Mouse (Mus musculus): ENCODE results near the gene Zfp975. TPM values are rescaled to one million over a fixed set of nuclear protein-coding genes. Genes with fewer than 3 reads are reported as not detected.

Gene Zfp975
- polyA plus RNA-seq (2015; fragmentation: Nextera tagmentation; extraction: Ambion mirVana), result 3.0 TPM in 2 replicates

GRCm38 (mm10) chr7:42692362-42693158 lies at the start of gene Zfp975:
Gene Zfp975, minus strand, starts transcription at chr7:42692742.

DNA sequence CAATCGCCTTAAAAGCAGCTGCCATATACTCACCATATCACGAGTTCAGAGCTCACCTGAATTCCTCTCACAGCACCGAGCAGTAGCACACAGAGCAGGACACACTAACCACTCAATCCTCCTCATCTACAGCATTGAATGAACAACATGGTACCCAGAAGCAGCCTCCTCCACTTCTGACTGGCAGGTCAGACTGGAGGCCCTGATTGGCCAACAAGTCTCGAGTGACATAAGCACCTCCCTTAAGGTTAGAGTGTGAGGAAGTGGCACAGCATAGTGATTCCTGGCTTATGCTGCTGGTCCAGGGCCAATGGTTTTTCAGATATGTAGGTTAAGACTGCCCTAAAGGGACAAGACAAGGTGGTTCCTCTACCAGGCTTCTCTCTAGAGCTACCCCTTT lies 34.4 kb upstream of the Zfp975 start, which contains the start of gene Gm17067:
Gene Gm17067 (minus strand): TSS at position 101 of the 400 bp plus-strand sequence.

DNA sequence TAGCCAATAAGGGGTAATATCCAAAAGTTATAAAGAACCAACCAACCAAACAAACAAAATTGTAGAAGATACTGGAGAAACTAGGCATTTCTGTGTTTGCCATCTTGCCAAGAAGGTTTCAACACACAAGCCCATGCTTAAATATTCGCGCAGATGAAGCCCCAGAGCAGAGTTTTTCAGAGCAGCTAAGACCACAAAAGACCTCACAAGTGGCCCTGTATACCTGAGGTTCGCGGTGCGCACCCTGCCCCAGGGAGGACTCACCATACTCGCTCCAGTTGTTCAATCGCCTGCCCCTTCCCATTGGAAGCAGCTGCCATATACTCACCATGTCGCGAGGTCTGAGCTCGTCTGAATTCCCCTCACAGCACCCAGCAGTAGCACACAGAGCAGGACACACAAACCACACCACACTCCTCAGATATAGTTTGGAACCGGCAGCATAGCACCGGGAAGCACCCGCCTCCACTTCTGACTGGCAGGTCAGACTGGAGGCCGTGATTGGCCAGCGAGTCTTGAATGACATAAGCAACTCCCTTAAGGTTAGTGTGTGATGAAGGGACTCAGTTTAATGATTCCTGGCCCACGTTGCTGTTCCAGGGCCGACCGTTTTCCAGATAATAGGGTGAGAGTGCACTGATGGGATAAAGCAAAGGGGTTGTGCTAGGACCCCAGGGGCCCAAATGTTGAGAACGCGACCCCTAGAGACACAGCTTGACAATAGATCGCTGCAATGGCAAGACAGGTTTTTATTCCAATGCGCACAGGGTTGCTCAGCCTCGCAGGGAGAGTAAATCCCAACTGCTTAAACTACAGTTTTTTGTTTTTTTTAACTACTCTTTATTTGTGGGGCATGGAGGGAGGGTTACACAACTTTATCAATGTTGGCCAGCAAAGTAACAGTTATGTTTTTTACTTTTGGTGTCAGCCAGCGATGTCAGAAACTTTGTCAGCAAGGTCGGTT lies 50.1 kb downstream of the Zfp975 start, which contains the start of gene Zfp976:
Gene Zfp976 (minus strand): TSS at position 437 of the 964 bp plus-strand sequence.

Other genes starting within 250 kb of the Zfp975 start
- not detected in 2 replicates for gene 4933421I07Rik, start 244.6 kb downstream of the Zfp975 start, polyA plus RNA-seq (2015; fragmentation: Nextera tagmentation; extraction: Ambion mirVana)
- 2.7 and 3.4 TPM in 2 replicates for gene Zfp141, start 187.0 kb downstream of the Zfp975 start, polyA plus RNA-seq (2015; fragmentation: Nextera tagmentation; extraction: Ambion mirVana)
- not detected in 2 replicates for gene Gm21028, start 114.2 kb downstream of the Zfp975 start, polyA plus RNA-seq (2015; fragmentation: Nextera tagmentation; extraction: Ambion mirVana)
- gene Zfp977, start 100.2 kb downstream of the Zfp975 start, polyA plus RNA-seq (2015; fragmentation: Nextera tagmentation; extraction: Ambion mirVana), result 0.12 and 0.19 TPM in 2 replicates
- gene Zfp976, start 50.2 kb downstream of the Zfp975 start, polyA plus RNA-seq (2015; fragmentation: Nextera tagmentation; extraction: Ambion mirVana), result 0.67 and 0.73 TPM in 2 replicates
- gene Gm17067, start 34.3 kb upstream of the Zfp975 start, polyA plus RNA-seq (2015; fragmentation: Nextera tagmentation; extraction: Ambion mirVana), result not detected in 2 replicates
- not detected in 2 replicates for gene Vmn2r62, start 100.8 kb upstream of the Zfp975 start, polyA plus RNA-seq (2015; fragmentation: Nextera tagmentation; extraction: Ambion mirVana)
- not detected in 2 replicates for gene Gm2381, start 174.5 kb upstream of the Zfp975 start, polyA plus RNA-seq (2015; fragmentation: Nextera tagmentation; extraction: Ambion mirVana)
- not detected in 2 replicates for gene Vmn2r63, start 241.1 kb upstream of the Zfp975 start, polyA plus RNA-seq (2015; fragmentation: Nextera tagmentation; extraction: Ambion mirVana)